Mouse (Mus musculus): ENCODE results near the gene Gnb3. TPM values are rescaled to one million over a fixed set of nuclear protein-coding genes. Genes with fewer than 3 reads are reported as not detected.
"Not testable (repeated sequence)": the region's sequence is repeated elsewhere in the genome, so short reads cannot be mapped to it uniquely, and the experiment has no call there.

The Gnb3 gene
- polyA plus RNA-seq, 1 experiment from 2014 or later = 0.54 TPM

GRCm38 (mm10) chr6:124814858-124815774, 25.0 kb downstream of the Gnb3 start:
- Histone ChIP-seq H3K4me3 (ENCODE audit: low read depth, low read length) (no peak overlapping the region), H3K27me3 (ENCODE audit: control insufficient read depth, insufficient read depth, low read length) (no peaks in the 10 kb centered on the region), H3K9ac (replicated peaks; ENCODE audit: low read depth, low read length) (no peak overlapping the region), H3K4me2 (ENCODE audit: low read depth, low read length) (no peak overlapping the region), H3K9me3 (ENCODE audit: control insufficient read depth, low read length) (no peaks in the 10 kb centered on the region), H3K4me1 (ENCODE audit: control insufficient read depth, insufficient read depth, low read length) (peaks cover 17% of the 10 kb centered on the region), H3K27ac (ENCODE audit: low read depth, low read length) (no peak overlapping the region), H3K36me3 (ENCODE audit: control insufficient read depth, insufficient read depth, low read length) (peaks cover 48% of the 10 kb centered on the region)
- 59% methylated on average over 9 of the region's 9 CpGs for WGBS
- ATAC-seq (ENCODE audit: low read depth) = no peak

GRCm38 (mm10) chr6:124814448-124814847, 25.6 kb downstream of the Gnb3 start:
- peak overlapping the region; percentile 88; the same call in 1 of the 2 replicates for H3K27ac ChIP-seq (ENCODE audit: low read depth, low read length)
- H3K36me3 ChIP-seq (ENCODE audit: control insufficient read depth, insufficient read depth, low read length) = peaks cover 42% of the 10 kb centered on the region
- peak overlapping the region; percentile 87; the same call in 1 of the 2 replicates for H3K4me2 ChIP-seq (ENCODE audit: low read depth, low read length)
- ATAC-seq (ENCODE audit: low read depth) = peak; percentile 36
- H3K9me3 ChIP-seq (ENCODE audit: control insufficient read depth, low read length) = no peaks in the 10 kb centered on the region
- WGBS = 33% methylated on average over 7 of the region's 8 CpGs
- no peak overlapping the region for H3K9ac ChIP-seq (replicated peaks; ENCODE audit: low read depth, low read length)
- no peaks in the 10 kb centered on the region for H3K27me3 ChIP-seq (ENCODE audit: control insufficient read depth, insufficient read depth, low read length)
- peak overlapping the region; percentile 62; the same call in 1 of the 2 replicates for H3K4me3 ChIP-seq (ENCODE audit: low read depth, low read length)
- peaks cover 24% of the 10 kb centered on the region for H3K4me1 ChIP-seq (ENCODE audit: control insufficient read depth, insufficient read depth, low read length)

- H3K9ac ChIP-seq (replicated peaks; ENCODE audit: low read depth, low read length) = peak within 1 kb of the TSS; percentile 75
- H3K27me3 ChIP-seq (ENCODE audit: control insufficient read depth, insufficient read depth, low read length) = no peaks in the 10 kb centered on the region
- WGBS = under 1% methylated on average over 22 of the region's 22 CpGs
- H3K27ac ChIP-seq (ENCODE audit: low read depth, low read length) = peak within 1 kb of the TSS; percentile 88
- H3K4me2 ChIP-seq (ENCODE audit: low read depth, low read length) = peak within 1 kb of the TSS; percentile 87
- ATAC-seq (ENCODE audit: low read depth) = peak; percentile 88
- peaks cover 37% of the 10 kb centered on the region for H3K36me3 ChIP-seq (ENCODE audit: control insufficient read depth, insufficient read depth, low read length)
- H3K9me3 ChIP-seq (ENCODE audit: control insufficient read depth, low read length) = no peaks in the 10 kb centered on the region
- H3K4me3 ChIP-seq (ENCODE audit: low read depth, low read length) = peak within 1 kb of the TSS; percentile 62
- peaks cover 26% of the 10 kb centered on the region for H3K4me1 ChIP-seq (ENCODE audit: control insufficient read depth, insufficient read depth, low read length)
Observed at GRCm38 (mm10) chr6:124813933-124814332, 26.1 kb downstream of the Gnb3 start, which contains the start of gene Tpi1. TSS of gene Tpi1 (minus strand) at chr6:124814296.

GRCm38 (mm10) chr6:124813496-124813895, 26.6 kb downstream of the Gnb3 start:
- ATAC-seq (ENCODE audit: low read depth) = peak; percentile 81
- under 1% methylated on average over 18 of the region's 18 CpGs for WGBS
- Histone ChIP-seq H3K27ac (ENCODE audit: low read depth, low read length) (peak overlapping the region; percentile 88), H3K4me1 (ENCODE audit: control insufficient read depth, insufficient read depth, low read length) (peaks cover 26% of the 10 kb centered on the region), H3K27me3 (ENCODE audit: control insufficient read depth, insufficient read depth, low read length) (no peaks in the 10 kb centered on the region), H3K36me3 (ENCODE audit: control insufficient read depth, insufficient read depth, low read length) (peaks cover 32% of the 10 kb centered on the region), H3K4me3 (ENCODE audit: low read depth, low read length) (peak overlapping the region; percentile 62), H3K9ac (replicated peaks; ENCODE audit: low read depth, low read length) (peak overlapping the region; percentile 75), H3K9me3 (ENCODE audit: control insufficient read depth, low read length) (no peaks in the 10 kb centered on the region), H3K4me2 (ENCODE audit: low read depth, low read length) (peak overlapping the region; percentile 87)

- 21% methylated on average over 9 of the region's 9 CpGs for WGBS
- peak overlapping the region; percentile 75 for H3K9ac ChIP-seq (replicated peaks; ENCODE audit: low read depth, low read length)
- peak overlapping the region; percentile 87 for H3K4me2 ChIP-seq (ENCODE audit: low read depth, low read length)
- peak overlapping the region; percentile 62 for H3K4me3 ChIP-seq (ENCODE audit: low read depth, low read length)
- H3K27ac ChIP-seq (ENCODE audit: low read depth, low read length) = peak overlapping the region; percentile 88; the same call in 1 of the 2 replicates
- peaks cover 26% of the 10 kb centered on the region for H3K4me1 ChIP-seq (ENCODE audit: control insufficient read depth, insufficient read depth, low read length)
- ATAC-seq (ENCODE audit: low read depth) = no peak
- H3K27me3 ChIP-seq (ENCODE audit: control insufficient read depth, insufficient read depth, low read length) = no peaks in the 10 kb centered on the region
- peaks cover 26% of the 10 kb centered on the region for H3K36me3 ChIP-seq (ENCODE audit: control insufficient read depth, insufficient read depth, low read length)
- H3K9me3 ChIP-seq (ENCODE audit: control insufficient read depth, low read length) = no peaks in the 10 kb centered on the region
Observed at GRCm38 (mm10) chr6:124812848-124813247, 27.2 kb downstream of the Gnb3 start.

GRCm38 (mm10) chr6:124811701-124812560, 28.1 kb downstream of the Gnb3 start:
- no peak overlapping the region for H3K9ac ChIP-seq (replicated peaks; ENCODE audit: low read depth, low read length)
- no peaks in the 10 kb centered on the region for H3K27me3 ChIP-seq (ENCODE audit: control insufficient read depth, insufficient read depth, low read length)
- ATAC-seq (ENCODE audit: low read depth) = no peak
- 90% methylated on average over 24 of the region's 24 CpGs for WGBS
- peaks cover 17% of the 10 kb centered on the region for H3K36me3 ChIP-seq (ENCODE audit: control insufficient read depth, insufficient read depth, low read length)
- H3K4me2 ChIP-seq (ENCODE audit: low read depth, low read length) = peak overlapping the region; percentile 87
- peak overlapping the region; percentile 62; the same call in 1 of the 2 replicates for H3K4me3 ChIP-seq (ENCODE audit: low read depth, low read length)
- no peak overlapping the region for H3K27ac ChIP-seq (ENCODE audit: low read depth, low read length)
- peaks cover 26% of the 10 kb centered on the region for H3K4me1 ChIP-seq (ENCODE audit: control insufficient read depth, insufficient read depth, low read length)
- H3K9me3 ChIP-seq (ENCODE audit: control insufficient read depth, low read length) = no peaks in the 10 kb centered on the region

GRCm38 (mm10) chr6:124811403-124811665, 28.7 kb downstream of the Gnb3 start:
- H3K27me3 ChIP-seq (ENCODE audit: control insufficient read depth, insufficient read depth, low read length) = no peaks in the 10 kb centered on the region
- H3K4me3 ChIP-seq (ENCODE audit: low read depth, low read length) = no peak overlapping the region
- no peak overlapping the region for H3K9ac ChIP-seq (replicated peaks; ENCODE audit: low read depth, low read length)
- peaks cover 26% of the 10 kb centered on the region for H3K4me1 ChIP-seq (ENCODE audit: control insufficient read depth, insufficient read depth, low read length)
- no peak for ATAC-seq (ENCODE audit: low read depth)
- WGBS = 90% methylated on average over 4 of the region's 4 CpGs
- H3K9me3 ChIP-seq (ENCODE audit: control insufficient read depth, low read length) = no peaks in the 10 kb centered on the region
- no peak overlapping the region for H3K4me2 ChIP-seq (ENCODE audit: low read depth, low read length)
- no peak overlapping the region for H3K27ac ChIP-seq (ENCODE audit: low read depth, low read length)
- peaks cover 11% of the 10 kb centered on the region for H3K36me3 ChIP-seq (ENCODE audit: control insufficient read depth, insufficient read depth, low read length)

- not testable (repeated sequence) for H3K27me3 ChIP-seq (ENCODE audit: control insufficient read depth, insufficient read depth, low read length); ATAC-seq (ENCODE audit: low read depth); H3K9me3 ChIP-seq (ENCODE audit: control insufficient read depth, low read length); H3K9ac ChIP-seq (replicated peaks; ENCODE audit: low read depth, low read length); H3K4me3 ChIP-seq (ENCODE audit: low read depth, low read length); H3K4me2 ChIP-seq (ENCODE audit: low read depth, low read length); H3K36me3 ChIP-seq (ENCODE audit: control insufficient read depth, insufficient read depth, low read length); H3K27ac ChIP-seq (ENCODE audit: low read depth, low read length)
- peaks cover 30% of the 10 kb centered on the region for H3K4me1 ChIP-seq (ENCODE audit: control insufficient read depth, insufficient read depth, low read length)
- WGBS = 86% methylated on average over 10 of the region's 11 CpGs
Observed at GRCm38 (mm10) chr6:124810566-124811402, 29.3 kb downstream of the Gnb3 start.

Data from neural tube, embryonic 14.5 days (tissue).